Mouse (Mus musculus) ovary, adult 10 weeks (tissue): ENCODE data around the gene Samt3. TPM values are rescaled to one million over a fixed set of nuclear protein-coding genes. Genes with fewer than 3 reads are reported as not detected.

ENCODE experiments used
- polyA plus RNA-seq: library from polyadenylated mRNA; stranded (reverse); fragments of 350-450 nt; fragmentation: Illumina TruSeq; extraction: RNeasy Lipid Tissue Mini Kit (QIAGEN cat#74804); gene quantifications from one replicate; pipeline ENCODE4 v1.2.3, GENCODE M21; 2014

The Samt3 gene
- not detected for polyA plus RNA-seq

DNA sequence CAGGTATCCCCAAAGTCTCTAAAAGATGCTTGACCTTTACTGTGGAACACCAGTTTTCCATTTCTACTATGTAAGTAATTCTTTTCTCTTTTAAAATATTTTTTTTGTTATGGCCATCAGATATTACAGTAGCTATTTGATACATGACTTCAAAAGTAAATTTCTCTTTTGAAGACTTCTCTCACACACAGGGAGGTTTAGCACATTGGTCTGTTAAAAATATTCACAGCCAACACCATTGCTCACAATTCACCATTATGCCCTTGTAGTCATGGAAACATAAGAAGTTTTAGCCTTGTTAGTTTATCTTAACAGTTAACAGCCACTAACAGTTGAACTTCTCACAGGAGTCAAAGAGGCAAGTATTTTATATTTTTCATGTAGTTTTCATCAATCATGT, at the start of gene Samt3:
Samt3 (plus strand) TSS at position 301 of the 400 bp plus-strand sequence.

Other genes with a start within 250 kb of the Samt3 start
- 1.6 TPM for gene 5430427O19Rik, start 173.8 kb upstream of the Samt3 start, polyA plus RNA-seq
- 18.3 TPM for gene Nr0b1, start 147.6 kb downstream of the Samt3 start, polyA plus RNA-seq